Mouse (Mus musculus) duodenum, adult 2 months (tissue): ENCODE measurements around the gene Map10. TPM values are rescaled to one million over a fixed set of nuclear protein-coding genes. Genes with fewer than 3 reads are reported as not detected.

Experiments
- polyA plus RNA-seq: library from polyadenylated mRNA; depleted of rRNA; stranded (reverse); fragments of >200 nt; gene quantifications from 2 replicates; pipeline ENCODE4 v1.2.3, GENCODE M21; 2012; ENCODE audit warnings: low replicate concordance; rRNA removed

Gene Map10
- 0.79 and 0.92 TPM in 2 replicates for polyA plus RNA-seq

GRCm38 (mm10) chr8:125669700-125670195 lies at the start of gene Map10:
Gene Map10 (plus strand): TSS chr8:125669818.

Other genes starting within 250 kb of the Map10 start
- 6.9 and 10.6 TPM in 2 replicates for gene Sipa1l2, start 100.0 kb upstream of the Map10 start, polyA plus RNA-seq
- 12.5 and 17.2 TPM in 2 replicates for gene Ntpcr, start 60.1 kb downstream of the Map10 start, polyA plus RNA-seq
- gene Pcnx2, start 228.5 kb downstream of the Map10 start, polyA plus RNA-seq, result 0.14 TPM in 2 replicates
- gene Map3k21, start 240.6 kb downstream of the Map10 start, polyA plus RNA-seq, result 8.8 and 12.9 TPM in 2 replicates